Mouse (Mus musculus): ENCODE measurements around the gene 1700109H08Rik. TPM values are rescaled to one million over a fixed set of nuclear protein-coding genes. Genes with fewer than 3 reads are reported as not detected.
"Not testable (repeated sequence)": the region's sequence is repeated elsewhere in the genome, so short reads cannot be mapped to it uniquely, and the experiment has no call there.

The 1700109H08Rik gene
- polyA plus RNA-seq (2015; fragmentation: Nextera tagmentation; extraction: Ambion mirVana) = 0.93 and 2.3 TPM in 2 replicates

- DNase-seq (ENCODE audit: low spot score) = no peak
Observed at GRCm38 (mm10) chr5:3571266-3571665, at the start of gene 1700109H08Rik. TSS of gene 1700109H08Rik (plus strand) at chr5:3571566.

- DNase-seq (ENCODE audit: low spot score) = no peak
Observed at GRCm38 (mm10) chr5:3521741-3522140, 49.6 kb upstream of the 1700109H08Rik start.

DNA sequence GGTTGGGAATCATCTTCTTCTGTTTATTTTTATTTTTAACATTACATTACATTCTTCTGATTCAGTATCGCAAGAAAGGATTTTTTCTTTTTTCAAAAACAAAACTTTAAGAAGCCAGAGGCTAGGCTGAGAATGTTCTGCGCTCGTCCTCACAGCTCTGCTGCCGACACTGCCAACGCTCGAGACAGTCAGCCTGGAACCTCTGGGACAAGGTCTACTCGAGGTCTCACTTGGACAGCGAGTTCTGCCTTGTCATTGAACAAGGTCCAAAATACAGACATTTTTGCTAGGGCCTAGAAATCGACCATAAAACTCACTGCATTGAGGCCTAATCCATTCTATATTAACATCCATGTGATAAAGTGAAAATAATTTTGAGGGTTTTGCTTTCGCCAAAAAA is 48.5 kb upstream of the 1700109H08Rik start:
- DNase-seq (ENCODE audit: low spot score) = no peak

GRCm38 (mm10) chr5:3527041-3527691 is 44.2 kb upstream of the 1700109H08Rik start:
- no peak for DNase-seq (ENCODE audit: low spot score)

GRCm38 (mm10) chr5:3529585-3530189 is 41.7 kb upstream of the 1700109H08Rik start:
- DNase-seq (ENCODE audit: low spot score) = no peak

- not testable (repeated sequence) for DNase-seq (ENCODE audit: low spot score)
Observed at GRCm38 (mm10) chr5:3532048-3532447, 39.3 kb upstream of the 1700109H08Rik start.

DNA sequence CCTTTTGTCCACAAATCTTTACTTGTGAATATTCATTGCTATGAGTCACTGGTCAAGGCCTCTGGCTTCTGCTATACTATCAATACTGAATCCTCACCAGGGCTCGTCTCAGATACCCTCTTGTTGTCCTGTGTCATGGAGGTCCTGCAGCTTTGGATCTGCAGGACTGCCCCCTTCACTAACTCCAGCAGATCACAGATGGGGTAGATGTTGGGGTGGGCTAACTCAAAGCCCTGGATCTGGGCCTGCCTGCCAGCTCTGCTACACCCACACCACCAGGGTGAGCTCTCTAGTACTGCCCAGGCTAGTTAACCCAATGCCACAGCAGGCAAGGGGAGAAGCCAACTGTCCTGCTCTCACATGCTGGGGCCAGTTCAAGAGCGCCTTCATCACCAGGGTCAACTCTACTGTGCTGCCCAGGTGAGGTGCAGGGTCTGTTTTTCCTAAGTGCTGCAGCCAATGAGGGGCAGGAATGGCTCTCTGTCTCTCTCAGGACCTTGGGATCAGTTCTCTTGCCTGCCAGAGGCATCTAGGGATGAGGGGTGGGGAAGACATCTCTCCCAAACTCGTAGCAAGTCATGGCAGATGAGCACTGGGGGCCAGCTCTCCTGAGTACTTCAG is 34.7 kb upstream of the 1700109H08Rik start:
- no peak for DNase-seq (ENCODE audit: low spot score)

DNA sequence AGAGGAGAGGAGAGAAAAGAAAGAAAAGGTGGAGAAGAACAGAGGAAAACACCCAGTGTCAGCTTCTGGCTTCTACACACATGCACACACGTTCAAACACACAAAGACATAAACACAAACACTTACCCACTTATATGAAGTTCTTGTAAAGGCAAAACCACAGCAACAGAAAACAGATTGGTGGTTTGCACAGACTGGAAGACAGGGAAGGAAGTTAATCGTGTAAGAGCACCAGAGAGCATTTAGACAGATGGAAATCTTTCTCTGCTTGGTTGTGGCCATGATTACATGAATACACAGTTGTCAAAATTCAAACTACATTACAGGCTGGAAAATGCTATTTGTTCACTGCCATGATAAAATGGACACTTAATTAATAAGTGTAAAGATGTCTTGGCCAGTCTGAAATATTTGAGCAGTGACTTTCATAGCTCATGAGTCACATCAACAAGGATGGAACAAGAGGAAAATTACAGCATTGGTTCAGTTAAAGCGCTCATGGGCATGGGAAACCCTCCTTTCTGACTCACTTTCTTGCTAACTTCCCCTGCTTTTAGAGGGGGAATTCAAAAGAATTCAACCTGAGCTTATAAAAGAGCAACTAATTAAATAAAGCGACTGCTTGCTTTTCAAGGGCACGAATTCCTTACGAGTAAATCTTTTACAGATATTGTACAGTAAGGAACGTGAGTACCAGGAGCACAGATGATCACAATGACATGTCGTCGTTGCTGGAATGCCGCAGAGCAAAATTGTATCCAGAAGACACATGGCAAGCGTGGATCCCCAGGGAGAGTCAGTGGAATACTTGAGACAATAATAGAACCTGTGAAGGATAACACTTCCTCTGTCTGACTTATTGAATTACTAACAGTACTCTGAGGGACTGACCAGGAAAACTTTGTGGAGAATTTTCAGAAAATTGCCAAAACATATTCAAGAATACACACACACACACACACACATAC is 32.6 kb upstream of the 1700109H08Rik start:
- DNase-seq (ENCODE audit: low spot score) = no peak

DNA sequence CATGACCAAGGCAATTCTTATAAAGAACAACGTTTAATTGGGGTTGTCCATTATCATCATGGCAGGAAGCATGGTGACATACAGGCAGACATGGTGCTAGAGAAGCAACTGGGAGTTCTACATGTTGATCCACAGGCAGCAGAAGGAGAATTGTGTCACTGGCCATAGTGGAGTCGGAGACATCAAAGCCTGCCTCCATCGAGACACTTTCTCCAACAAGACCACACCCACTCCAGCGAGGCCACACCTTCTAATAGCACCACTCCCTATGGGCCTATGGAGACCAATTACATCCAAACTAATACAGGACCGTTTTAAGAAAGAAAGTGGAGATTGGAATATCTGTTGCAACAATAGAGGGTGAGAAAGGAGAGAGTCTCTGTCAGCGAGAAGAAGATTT is 29.5 kb upstream of the 1700109H08Rik start:
- DNase-seq (ENCODE audit: low spot score) = no peak

GRCm38 (mm10) chr5:3543629-3544479 is 27.5 kb upstream of the 1700109H08Rik start, which contains the start of gene Fam133b:
TSS of gene Fam133b (plus strand) at chr5:3543833.
- DNase-seq (ENCODE audit: low spot score) = peak; percentile 92

DNA sequence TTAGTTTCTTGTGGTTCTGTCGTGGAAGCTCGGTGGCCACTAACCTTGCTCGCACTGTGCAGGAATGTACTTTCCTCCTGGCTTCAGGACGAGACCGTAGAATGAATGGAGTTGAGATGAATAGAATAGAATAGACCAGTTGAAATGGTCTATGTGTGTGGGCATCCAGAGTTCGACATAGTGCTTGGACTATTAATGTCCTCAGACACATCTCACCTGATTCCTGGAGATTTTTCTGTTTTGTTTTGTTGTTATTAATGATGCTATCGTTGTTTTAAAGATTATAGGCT is 26.9 kb upstream of the 1700109H08Rik start:
- no peak for DNase-seq (ENCODE audit: low spot score)

DNA sequence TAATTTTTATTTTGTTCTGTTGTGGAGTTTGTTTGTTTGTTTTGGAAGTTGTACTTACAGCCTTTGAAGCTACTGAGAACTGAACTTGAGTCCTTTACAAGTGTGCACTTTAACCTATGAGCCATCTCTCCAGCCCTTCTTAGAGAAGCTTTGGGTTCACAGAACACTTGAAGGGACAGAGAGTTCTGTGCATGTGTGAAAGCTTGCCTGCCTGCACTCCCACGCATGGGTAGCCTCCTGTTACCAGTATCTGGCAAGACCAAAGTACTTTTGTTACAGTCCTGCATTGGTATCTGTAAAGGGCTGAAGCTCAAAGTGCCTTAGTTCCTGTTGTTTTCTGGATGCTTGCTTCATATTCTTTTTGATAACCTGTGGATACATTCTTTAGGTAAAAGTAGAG is 25.1 kb upstream of the 1700109H08Rik start:
- no peak for DNase-seq (ENCODE audit: low spot score)

- no peak for DNase-seq (ENCODE audit: low spot score)
Observed at GRCm38 (mm10) chr5:3551481-3551880, 19.9 kb upstream of the 1700109H08Rik start.

GRCm38 (mm10) chr5:3554198-3554597 is 17.2 kb upstream of the 1700109H08Rik start:
- no peak for DNase-seq (ENCODE audit: low spot score)

DNA sequence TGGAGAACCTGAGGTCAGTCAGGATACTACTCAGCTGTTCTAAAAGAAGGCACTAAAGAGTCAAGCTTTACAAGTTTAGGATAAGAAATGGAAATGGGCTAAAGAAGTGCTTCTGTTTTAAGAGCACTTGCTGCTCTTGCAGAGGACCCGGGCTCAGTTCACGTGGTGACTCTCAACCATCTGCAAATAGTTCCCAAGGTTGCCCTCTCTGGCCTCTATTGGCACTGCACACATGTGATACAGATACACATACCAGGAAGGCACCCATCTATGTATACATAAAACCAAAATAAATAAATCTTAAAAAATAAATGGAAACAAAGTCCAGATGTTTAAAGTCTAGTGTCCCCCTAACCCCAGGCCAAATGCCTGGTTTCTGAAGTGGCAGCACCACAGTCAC is 3.5 kb downstream of the 1700109H08Rik start:
- DNase-seq (ENCODE audit: low spot score) = no peak

DNA sequence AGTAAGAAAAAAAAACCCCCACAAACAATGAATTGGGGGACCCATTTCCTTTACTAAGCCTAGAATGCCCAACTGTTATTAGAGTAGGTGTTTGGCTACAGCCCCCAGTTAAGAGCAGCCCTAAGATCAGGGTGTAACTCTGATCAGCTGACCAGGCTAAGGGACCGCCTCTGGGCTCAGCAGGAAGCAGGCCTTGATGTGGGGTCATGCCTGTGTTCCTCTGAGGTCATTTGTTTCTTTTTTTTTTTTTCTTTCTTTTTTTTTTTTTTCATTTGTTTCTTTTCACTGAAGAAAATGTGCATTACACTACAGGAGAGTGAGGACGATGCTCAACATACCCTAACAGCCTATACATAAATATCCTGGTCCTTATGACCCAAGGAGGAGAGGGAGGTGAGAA is 6.6 kb downstream of the 1700109H08Rik start:
- no peak for DNase-seq (ENCODE audit: low spot score)

- no peak for DNase-seq (ENCODE audit: low spot score)
Observed at GRCm38 (mm10) chr5:3579066-3579465, 7.7 kb downstream of the 1700109H08Rik start.

DNA sequence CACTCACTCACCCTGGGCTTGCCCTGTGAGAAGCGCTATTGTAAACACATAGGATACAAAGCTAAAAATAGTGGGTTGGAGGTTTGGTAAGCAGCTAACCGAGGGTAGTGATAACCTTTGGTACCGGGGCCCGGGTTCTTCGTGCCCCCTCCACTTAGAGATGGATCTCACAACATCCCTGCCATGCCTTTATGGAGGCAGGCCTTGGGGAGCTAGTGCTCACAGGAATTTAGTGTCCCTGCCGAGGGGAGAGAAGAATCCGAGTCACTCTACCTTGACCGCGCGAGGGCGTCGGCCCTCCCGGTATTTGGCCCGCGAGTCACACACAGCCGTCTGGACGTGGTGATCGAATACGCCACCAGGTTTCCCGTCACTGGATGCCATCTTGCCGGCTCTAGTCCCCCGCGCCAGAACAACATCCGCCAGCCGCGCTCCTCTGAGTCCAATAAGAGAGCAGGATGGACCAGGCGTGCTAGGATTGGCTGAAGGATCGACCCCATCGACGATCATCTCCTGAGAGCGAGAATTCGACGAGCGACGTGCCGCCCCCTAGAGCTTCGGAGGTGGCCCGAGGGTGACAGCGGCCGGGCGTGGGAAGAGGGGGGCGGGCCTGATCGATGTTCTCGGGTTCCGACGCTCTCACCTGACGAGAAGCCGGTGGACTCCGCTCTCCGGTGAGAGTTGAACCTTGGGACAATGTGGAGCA is 24.5 kb downstream of the 1700109H08Rik start, which contains the start of gene Pex1:
TSS of gene Pex1 (plus strand) at position 374 of the 706 bp plus-strand sequence.
- DNase-seq (ENCODE audit: low spot score) = peak; percentile 98

DNA sequence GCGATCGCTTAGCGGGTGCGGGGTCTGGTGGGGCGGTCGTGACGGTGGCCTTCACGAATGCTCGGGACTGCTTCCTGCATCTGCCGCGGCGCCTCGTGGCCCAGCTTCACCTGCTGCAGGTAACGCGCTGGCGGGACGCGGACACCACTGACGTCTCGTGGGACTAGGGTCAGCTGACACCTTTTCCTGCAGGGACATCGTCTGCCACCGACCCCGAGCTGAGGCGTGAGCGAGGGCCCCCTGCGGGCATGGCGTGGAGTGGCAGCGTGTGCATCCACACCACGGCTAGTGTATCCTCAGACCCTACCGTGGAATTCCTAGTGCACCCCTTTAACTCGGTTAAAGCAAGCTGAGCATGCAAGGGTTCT is 25.0 kb downstream of the 1700109H08Rik start, which contains the start of gene Rbm48:
TSS of gene Rbm48 (minus strand) at position 187 of the 368 bp plus-strand sequence.
- DNase-seq (ENCODE audit: low spot score) = peak; percentile 78

- no peak for DNase-seq (ENCODE audit: low spot score)
Observed at GRCm38 (mm10) chr5:3597171-3597570, 25.8 kb downstream of the 1700109H08Rik start.

Measured in thymus, postnatal 0 days (tissue).